Mouse (Mus musculus): ENCODE results near the gene Gm9945.

Gm9945 gene

DNA sequence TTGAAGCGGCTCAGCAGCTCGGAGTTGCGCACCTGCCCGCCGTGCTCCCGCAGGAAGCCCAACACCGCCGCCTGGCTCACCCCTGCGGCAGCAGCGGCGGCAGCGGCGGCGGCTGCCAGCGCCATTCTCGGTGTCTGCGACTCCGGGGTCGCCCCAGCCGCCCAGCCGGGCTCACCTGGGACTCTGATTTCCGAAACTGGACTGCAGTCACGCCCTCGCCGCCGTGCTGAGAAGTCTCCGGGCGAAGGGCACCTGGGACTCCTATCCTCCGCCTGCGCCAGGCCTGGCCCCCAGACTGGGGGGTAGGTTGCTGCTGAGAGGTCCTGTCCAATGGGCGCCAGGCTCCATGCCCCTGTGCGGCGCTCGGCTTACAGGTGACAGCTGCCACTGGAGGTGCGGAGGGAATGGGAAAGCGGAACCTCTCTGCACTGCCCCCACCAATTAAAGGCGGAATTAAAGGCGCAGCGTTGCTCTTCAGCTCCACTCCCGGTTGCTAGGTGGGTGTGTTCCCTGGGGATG, at the start of gene Gm9945, which contains the start of gene Sowaha:
Gene Gm9945, plus strand, starts transcription at position 384 of the 519 bp plus-strand sequence.
Gene Sowaha, minus strand, starts transcription at position 492 of the 519 bp plus-strand sequence.
- DNase-seq, result peak; percentile 79

GRCm38 (mm10) chr11:53430300-53430669, 49.7 kb upstream of the Gm9945 start:
- DNase-seq, result no peak

DNA sequence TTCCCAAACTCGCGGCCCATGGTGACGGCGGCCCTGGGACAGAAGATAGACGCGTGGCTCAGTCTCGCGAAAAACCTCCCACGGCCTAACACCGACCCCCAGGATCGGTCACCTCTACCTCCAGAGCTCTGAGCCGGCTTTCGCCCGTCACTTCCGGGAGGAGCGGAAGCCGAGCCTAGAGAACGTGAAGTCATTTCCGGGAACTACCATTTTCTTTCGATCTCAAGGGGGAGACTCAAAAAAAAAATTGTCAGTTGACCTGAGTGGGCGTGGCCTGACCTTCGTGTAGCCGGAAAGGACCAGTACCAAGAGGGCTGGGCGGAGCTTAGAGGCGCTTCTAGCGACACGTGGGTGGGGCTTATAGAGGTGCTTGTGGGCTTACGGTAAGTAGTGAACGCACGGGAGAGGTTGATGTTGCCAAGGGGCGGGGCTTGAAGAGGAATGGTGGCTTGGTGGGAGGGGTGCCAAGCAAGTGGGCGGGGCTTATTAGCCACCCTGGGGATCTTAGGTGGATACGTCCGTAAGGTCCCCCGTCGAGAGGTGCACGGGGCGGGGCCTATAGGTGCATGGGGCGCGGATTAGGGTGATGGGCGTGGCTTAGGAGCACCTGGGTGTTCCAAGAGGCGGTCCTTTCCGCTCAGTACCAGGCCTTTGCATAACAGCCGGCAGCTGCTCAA, 49.2 kb upstream of the Gm9945 start, which contains the start of the genes Uqcrq and Gdf9:
Gene Uqcrq, minus strand, starts transcription at position 162 of the 677 bp plus-strand sequence.
Gene Gdf9, plus strand, starts transcription at position 354 of the 677 bp plus-strand sequence.
- DNase-seq, result peak; percentile 100

DNA sequence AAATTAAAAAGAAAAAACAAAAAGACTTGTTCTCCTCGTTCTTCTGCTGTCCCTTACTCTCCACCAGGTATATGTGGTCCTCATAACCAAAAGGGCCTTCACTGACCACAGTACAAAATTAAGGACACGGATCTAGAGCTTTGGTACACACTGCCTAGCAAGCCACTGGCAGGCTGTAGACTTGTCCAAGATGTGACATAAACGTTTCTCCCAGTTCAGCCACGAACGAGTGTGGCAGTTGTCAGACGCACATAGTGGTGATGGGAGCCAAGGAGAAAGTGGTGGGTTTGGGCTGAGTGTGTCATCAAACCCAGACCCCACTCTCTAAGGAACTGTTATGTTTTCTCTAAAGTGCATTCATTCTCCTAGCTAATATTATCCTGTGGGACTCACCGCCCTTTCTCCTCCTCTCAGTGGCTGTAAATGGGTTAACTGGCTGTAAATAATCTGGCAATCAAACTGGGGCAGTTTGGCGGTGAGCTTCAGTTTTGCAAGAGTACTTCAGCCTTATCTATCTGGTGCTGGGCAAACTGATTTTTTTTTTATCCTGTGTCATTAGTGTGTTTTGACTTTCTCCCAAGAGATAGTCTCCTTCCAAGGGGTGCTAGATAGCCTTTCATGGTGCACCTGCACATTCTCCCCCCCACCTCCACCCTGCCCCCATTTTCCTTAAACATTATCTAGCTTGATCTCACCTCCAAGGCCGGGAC, 48.5 kb upstream of the Gm9945 start:
- DNase-seq, result no peak

DNA sequence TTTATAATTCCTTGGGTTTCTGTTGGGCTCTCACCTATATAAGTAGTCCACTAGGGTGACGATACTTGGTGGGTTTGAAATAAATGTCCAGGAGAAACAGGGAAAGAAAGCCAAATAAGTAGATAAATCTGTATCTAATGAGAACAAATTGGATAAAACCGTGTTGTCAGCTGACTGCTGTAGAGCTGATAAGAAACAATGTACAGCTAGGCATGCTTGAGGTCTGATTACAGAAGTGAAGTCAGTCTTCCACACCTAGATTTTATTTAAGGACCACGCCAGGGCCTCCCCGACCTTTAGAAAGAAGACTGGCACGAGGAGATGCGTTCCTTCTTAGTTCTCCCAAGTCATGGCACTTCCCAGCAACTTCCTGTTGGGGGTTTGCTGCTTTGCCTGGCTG, 46.9 kb upstream of the Gm9945 start:
- DNase-seq, result no peak

DNA sequence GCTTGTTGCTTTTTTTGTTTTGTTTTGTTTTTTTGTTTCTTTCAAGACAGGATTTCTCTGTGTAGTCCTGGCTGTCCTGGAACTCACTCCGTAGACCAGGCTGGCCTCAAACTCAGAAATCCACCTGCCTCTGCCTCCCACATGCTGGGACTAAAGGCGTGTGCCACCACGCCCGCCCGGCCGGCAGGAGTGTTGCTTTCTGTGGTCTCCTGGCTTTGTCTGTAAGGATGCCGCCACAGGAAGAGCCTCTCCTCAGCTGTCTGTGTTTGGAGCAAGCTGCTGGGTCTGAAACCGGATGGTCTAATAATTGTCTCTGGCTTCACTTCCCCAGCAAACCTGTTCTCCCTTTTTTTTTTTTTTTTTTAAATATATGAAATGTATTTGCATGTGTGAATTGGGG, 44.5 kb upstream of the Gm9945 start:
- no peak for DNase-seq

DNA sequence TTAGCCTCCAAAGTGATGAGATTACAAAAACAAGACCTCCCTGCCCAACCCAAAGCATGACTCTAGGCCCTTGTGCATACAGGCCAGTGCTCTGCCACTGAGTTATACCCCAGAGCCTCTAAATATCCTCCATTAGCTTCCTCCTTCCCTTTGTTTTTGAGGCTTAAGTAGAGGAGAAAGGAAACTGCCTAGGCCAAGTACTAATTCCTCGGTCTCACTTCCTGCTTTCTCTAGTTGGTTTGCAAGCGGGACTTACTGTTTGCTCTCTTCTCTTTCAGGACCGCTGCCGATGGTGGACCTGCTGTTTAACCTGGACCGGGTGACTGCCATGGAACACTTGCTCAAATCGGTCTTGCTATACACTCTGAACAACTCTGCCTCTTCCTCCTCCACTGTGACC, 43.6 kb upstream of the Gm9945 start:
- no peak for DNase-seq

DNA sequence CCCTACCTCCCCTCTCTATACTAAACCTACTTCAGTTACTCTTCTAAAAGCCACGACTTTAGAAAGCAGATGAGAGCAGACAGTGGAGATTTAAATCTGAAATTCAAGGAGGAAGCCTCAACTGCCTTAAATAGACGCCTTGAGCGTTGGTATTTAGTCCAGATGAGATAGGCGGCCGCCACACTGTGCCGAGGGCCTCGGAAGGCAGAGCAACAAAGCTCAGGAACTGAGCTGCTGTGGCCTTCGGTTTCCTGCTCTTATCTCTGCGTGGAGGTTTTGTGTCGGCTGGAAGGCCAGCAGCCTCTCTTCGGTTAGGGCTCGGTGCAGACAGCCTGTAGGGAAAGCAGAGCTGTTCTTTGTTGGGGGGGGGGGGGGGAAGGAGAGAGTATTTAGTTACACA, 38.0 kb upstream of the Gm9945 start:
- no peak for DNase-seq

- no peak for DNase-seq
Observed at GRCm38 (mm10) chr11:53443861-53444260, 36.1 kb upstream of the Gm9945 start.

DNA sequence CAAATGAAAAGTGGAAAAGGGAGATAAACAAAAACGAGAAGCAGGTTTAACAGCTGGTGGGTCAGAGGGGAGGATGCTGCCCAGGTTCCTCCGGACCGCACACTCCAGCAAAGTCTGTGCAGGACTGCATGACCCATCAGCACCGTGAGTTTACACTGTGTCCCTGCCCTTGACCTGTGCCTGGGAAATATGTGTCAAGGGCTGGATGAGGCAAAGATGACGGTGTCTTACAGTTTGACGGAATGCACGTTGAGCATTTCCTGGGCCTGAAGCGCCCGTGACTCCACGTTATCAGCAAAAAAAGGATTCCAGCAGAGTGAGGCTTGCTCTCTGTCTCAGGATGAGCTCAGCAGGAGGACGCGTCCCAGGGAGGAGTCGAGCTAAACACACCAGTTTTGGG, 34.4 kb upstream of the Gm9945 start:
- DNase-seq, result no peak

DNA sequence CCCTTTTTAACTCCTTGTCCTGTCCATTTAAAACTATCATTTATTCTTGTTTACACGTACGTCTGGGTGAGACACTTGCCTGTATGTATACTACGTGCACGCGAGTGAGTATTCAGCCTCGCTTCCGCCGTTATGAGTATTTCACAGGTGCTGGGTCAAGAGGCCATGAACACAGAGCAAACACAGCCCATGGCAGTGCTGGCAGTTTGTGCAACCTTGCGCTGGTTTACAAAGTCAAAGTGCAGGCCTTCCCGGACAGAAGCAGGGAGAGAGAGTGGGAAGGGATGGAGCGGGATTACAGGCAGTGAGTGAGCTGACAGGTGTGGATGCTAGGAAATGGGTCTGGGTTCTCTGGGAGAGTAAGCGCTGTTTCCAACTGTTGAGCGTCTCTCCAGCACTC, 33.8 kb upstream of the Gm9945 start:
- no peak for DNase-seq

DNA sequence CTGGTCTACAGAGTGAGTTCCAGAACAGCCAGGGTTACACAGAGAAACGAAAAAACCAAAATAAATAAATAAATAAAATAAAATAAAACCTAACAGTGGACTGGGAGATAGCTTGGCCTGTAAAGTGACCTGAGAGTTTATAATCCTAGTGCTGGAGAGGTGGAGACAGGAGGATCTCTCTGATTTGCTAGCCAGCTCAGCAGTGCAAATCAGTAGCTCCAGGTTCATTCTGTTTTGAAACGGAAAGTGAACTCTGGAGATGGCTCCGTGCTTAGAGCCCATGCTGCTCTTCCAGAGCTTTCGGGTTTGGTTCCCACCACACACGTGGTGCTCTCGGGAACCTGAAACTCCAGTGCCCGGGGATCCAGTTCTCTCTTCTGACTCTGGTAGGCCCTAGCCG, 32.0 kb upstream of the Gm9945 start:
- DNase-seq, result no peak

- DNase-seq, result peak; percentile 92
Observed at GRCm38 (mm10) chr11:53448529-53448928, 31.4 kb upstream of the Gm9945 start.

DNA sequence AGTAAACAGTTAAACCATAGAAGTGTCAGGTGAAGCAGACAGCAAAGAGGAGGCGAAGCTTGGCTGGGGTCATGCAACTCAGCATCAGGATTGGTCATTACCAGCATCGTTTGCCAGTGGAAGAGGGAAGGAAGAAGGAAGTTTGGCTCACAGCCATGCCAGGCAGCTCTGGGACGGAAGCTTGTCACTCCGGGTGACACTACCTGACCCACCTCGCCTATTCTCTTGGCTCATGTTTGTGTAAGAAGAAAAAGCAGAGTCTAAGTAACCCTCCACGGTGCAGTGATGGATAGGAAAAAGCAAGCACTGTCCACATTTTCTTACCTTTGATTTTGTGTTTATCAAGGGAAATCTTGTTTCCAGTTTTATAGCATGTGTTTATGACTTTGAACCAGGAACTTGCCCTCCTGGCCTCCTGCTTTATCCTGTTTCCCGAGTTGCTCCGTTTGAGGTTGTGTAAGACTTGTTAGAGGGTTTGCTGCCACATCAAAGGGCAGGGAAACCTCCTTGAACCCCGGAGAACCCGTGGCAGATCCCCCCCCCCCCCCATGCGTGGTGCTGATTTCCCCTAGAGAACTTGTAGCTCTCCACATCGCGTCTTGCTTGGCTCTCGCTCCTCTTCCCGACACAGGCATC, 29.8 kb upstream of the Gm9945 start:
- DNase-seq, result no peak

DNA sequence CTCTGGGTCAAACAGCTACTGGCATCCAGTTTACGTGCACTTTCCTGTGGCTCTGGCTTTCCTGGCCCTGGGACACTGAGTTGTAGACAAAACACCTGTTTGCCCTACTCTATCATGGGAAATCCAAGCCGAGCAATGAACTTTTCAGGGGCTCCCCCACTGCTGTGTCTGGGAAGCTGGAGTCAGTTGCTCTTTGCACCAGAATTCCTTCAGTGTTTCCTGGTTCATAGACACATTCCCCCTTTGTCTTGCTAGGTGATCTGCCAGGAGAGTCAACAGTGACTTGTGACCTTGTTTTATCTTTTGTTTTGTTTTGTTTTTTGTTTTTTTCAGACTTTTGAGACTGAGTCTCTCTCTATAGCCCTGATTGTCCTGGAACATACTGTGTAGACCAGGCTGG, 28.6 kb upstream of the Gm9945 start:
- DNase-seq, result no peak

- no peak for DNase-seq
Observed at GRCm38 (mm10) chr11:53452396-53452795, 27.6 kb upstream of the Gm9945 start.

GRCm38 (mm10) chr11:53453031-53453430, 26.9 kb upstream of the Gm9945 start:
- no peak for DNase-seq

DNA sequence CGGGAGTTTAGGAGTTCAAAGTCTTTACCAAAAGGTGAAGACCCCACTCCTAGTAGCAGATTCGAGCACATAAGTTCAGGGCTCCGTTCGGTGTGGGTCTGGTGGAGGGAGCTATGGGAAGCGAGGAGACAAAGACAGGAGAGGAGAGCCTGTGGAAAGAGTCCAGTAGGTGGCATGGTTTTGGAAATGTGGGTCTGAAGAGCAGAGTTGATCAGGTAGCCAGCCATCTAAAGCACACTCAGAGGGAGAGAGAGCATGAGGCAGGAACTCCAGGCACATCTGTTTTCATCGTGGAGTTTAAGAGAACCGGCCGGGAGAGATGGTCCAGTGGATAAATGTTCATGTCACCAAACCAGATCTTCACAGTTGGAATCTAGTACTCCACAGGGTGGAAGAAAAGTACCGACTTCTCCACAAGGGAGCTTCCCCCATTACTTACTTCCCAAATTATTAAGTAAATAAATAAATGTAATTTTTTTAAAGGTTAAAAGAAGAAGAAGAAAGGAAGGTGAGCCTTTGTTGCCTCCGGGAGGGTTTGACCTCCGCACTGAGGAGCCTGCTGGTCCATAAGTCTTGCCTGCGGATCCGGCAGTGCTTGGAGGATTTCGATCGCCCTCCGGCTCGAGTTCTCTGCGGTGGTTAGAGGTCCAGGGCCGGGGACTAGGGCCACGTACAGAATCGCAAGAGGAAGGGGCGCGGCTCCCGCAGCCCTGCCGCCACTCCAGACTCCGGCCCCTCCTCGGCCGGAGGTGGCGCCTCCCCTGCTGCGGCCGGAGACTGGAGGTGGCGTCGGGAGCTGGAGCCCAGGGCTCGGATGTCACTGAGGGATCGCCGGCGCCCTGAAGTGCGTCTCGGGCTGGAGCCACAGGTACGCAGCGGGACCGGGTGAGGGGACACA, 23.2 kb upstream of the Gm9945 start, which contains the start of the genes Gm10447 and Shroom1:
Gene Gm10447, minus strand, starts transcription at position 637 of the 898 bp plus-strand sequence.
Gene Shroom1, plus strand, starts transcription at position 732 of the 898 bp plus-strand sequence.
- peak; percentile 53 for DNase-seq

- DNase-seq, result no peak
Observed at GRCm38 (mm10) chr11:53457372-53457954, 22.5 kb upstream of the Gm9945 start.

DNA sequence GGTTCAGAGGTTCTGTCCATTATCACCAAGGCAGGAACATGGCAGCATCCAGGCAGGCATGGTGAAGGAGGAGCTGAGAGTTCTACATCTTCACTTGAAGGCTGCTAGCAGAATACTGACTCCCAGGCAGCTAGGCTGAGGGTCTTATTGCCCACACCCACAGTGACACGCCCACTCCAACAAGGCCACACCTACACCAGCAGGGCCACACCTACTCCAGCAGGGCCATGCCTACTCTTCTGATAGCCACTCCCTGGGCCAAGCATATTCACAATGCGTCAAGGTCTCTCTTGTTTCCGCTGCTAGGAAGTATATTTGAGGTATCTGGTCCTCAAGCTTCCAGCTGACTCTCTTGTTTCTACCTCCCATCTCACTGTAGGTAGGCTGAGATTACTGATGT, 21.0 kb upstream of the Gm9945 start:
- no peak for DNase-seq

DNA sequence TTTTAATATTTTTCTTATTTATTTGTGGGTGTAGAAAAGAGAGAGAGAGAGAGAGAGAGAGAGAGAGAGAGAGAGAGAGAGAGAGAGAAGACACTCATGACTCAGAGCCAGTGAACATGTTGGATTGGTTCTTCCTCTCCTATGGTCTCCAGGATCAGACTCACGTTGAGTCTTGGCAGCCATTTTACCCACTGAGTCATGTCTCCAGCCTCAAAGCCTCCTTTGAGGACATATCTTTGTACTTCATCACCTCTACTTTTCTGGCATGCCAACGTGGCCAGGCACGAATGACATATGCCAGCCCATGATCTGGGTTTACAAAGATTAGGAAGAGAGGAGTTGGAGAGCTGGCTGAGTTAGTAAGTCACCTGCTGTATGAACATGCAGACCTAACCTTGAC, 19.8 kb upstream of the Gm9945 start:
- DNase-seq, result no peak

DNA sequence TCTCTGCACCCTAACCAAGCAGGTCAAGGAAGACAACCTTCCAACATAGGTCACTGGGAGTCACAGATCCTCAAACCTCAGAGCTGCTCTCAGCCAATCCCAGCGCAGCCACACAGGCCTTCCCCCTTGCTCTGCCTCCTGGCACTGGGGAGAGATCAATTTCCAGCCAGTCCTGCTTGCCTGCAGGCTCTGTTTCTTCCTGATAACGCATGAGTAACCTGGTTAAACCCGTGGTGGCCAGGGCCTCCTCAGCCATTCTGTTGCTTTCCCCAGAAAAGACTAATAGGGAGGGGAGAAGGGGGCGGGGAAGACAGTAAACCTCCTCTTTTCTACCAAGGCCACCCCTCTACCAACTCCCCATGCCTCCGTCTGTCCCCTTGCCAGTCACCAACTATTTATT, 18.2 kb upstream of the Gm9945 start:
- no peak for DNase-seq

Measured in cerebellum, adult 8-10 months (tissue).